Mouse (Mus musculus) small intestine, adult 2 months (tissue): ENCODE measurements around the gene Scd4. TPM values are rescaled to one million over a fixed set of nuclear protein-coding genes. Genes with fewer than 3 reads are reported as not detected.

Source experiments
- H3K27ac ChIP-seq: fragments of 200-500 bp; 2 replicates; pipeline ENCODE4 v1.5.1; 2012; ENCODE audit warnings: low read depth, low read length, control low read depth, inconsistent platforms; ENCODE audit not compliant: insufficient read depth
- H3K27me3 ChIP-seq: fragments of 200-500 bp; 2 replicates; pipeline ENCODE4 v1.6.1; 2012; ENCODE audit warnings: mild to moderate bottlenecking, moderate library complexity, low read length, inconsistent platforms; ENCODE audit not compliant: control insufficient read depth, insufficient read depth
- H3K36me3 ChIP-seq: fragments of 200-500 bp; 2 replicates; pipeline ENCODE4 v1.6.1; 2012; ENCODE audit warnings: mild to moderate bottlenecking, low read length, control low read depth, inconsistent platforms; ENCODE audit not compliant: control insufficient read depth, insufficient read depth
- H3K4me1 ChIP-seq: fragments of 200-500 bp; 2 replicates; pipeline ENCODE4 v1.6.1; 2012; ENCODE audit warnings: low read length, inconsistent platforms, mixed read lengths; ENCODE audit not compliant: control insufficient read depth, insufficient read depth, insufficient read length
- H3K4me3 ChIP-seq: fragments of 200-500 bp; 2 replicates; pipeline ENCODE4 v1.5.1; 2012; ENCODE audit warnings: low read depth, mild to moderate bottlenecking, control low read depth, inconsistent platforms, low read length, moderate library complexity
- CTCF ChIP-seq: fragments of 200-500 bp; IDR thresholded peaks from 2 replicates; pipeline ENCODE4 v1.5.1; 2012; ENCODE audit warnings: low read depth, mild to moderate bottlenecking, control low read depth, inconsistent platforms, low read length, moderate library complexity, mixed read lengths; ENCODE audit not compliant: insufficient replicate concordance, insufficient read length; ENCODE audit errors: extremely low read depth
- POLR2A ChIP-seq: fragments of 200-500 bp; IDR thresholded peaks from 2 replicates; pipeline ENCODE4 v1.6.1; 2012; ENCODE audit warnings: low read depth, mild to moderate bottlenecking, control low read depth, inconsistent platforms, low read length, moderate library complexity
- WGBS: fragments of 180-500 bp; shearing (Covaris S2); methylation state at CpG from one replicate; pipeline ENCODE4 v1.1.7; 2018; 5-methylcytosine and 5-hydroxymethylcytosine counted together
- polyA plus RNA-seq: library from polyadenylated mRNA; depleted of rRNA; stranded (reverse); fragments of >200 nt; gene quantifications from 2 replicates; pipeline ENCODE4 v1.2.3, GENCODE M21; 2012

Scd4 gene
- polyA plus RNA-seq, 1 experiment = 0.22 TPM

DNA sequence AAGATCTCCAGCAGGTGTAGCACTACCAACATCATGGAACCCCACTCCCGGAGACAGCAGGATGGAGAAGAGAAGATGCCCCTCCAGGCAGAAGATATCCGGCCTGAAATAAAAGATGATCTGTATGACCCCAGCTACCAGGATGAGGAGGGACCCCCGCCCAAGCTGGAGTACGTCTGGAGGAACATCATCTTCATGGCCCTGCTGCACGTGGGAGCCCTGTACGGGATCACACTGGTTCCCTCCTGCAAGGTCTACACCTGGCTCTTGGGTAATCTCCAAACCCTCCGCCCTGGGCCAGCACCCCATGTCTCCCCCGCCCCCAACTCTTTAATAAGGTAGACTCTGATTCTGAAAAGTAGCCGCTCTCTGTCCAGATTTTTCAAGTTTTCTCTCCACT is 1.1 kb downstream of the Scd4 start:
- H3K27me3 ChIP-seq = no peaks in the 10 kb centered on the region
- no peak overlapping the region for H3K27ac ChIP-seq
- no peak overlapping the region for H3K4me3 ChIP-seq
- H3K4me1 ChIP-seq = no peaks in the 10 kb centered on the region
- TF ChIP-seq CTCF (no peak), POLR2A (no peak)
- H3K36me3 ChIP-seq = no peaks in the 10 kb centered on the region
- 85% methylated on average over 9 of the region's 9 CpGs for WGBS

DNA sequence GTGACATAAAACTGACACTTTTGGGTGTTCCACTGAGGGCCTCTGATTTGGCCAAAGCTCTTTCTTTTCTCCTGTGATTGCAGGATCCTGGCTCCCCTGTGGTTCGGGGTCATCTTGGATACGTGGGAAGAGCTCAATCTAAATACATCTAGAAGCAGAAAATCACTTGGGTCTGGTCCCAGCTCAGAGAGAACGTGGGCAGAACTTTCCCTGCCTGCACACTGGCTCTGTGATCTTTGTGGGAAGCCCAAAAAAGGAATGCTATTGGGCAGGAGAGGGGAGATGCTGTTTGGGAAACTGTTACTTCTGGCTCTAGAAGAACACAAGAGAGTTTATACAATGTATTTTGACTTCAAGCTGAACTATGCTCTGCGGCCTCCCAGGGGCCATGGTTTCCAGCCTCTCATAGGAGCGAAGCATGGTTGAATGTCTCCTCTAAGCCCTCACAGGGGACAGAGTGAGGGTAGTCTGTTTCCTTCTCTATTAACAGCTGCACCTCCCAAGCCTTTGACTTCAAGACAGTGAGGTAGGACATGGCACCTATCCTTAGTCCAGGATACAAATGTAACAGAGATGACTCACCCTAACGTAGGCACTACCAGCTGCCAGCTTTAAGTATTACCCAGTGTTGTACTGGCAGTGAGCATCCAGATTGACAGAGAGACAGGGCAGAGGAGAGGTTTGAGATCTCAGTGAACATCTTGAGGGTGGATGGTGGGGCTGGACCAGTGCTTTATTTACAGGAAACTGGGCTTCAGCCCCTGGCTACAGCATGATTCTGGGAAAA is 3.2 kb downstream of the Scd4 start:
- Histone ChIP-seq H3K4me3 (no peak overlapping the region), H3K4me1 (no peaks in the 10 kb centered on the region), H3K36me3 (no peaks in the 10 kb centered on the region), H3K27ac (no peak overlapping the region), H3K27me3 (no peaks in the 10 kb centered on the region)
- no peak for TF ChIP-seq POLR2A
- TF ChIP-seq CTCF = no peak
- 71% methylated on average over 6 of the region's 6 CpGs for WGBS

DNA sequence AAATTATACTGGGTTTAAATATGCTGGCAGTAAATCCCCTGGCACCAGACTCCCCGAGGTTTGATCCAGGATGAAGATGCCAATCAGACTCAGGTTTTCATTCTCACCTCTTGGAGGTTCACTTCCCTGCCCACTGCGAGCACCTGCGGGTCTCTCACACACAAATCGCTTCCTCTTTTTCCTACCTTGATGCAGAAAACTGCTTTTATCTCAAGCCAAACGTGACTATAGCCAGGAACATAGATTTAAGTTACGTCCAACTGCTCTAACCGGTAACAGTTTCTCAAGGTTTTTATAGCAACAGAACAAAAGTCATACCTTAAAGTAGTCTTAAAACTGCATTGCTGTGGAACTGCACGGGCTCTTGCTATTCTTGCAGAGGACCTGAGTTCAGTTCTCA is 16.8 kb downstream of the Scd4 start:
- WGBS = 74% methylated on average over 8 of the region's 8 CpGs
- TF ChIP-seq CTCF = no peak
- no peak for TF ChIP-seq POLR2A

DNA sequence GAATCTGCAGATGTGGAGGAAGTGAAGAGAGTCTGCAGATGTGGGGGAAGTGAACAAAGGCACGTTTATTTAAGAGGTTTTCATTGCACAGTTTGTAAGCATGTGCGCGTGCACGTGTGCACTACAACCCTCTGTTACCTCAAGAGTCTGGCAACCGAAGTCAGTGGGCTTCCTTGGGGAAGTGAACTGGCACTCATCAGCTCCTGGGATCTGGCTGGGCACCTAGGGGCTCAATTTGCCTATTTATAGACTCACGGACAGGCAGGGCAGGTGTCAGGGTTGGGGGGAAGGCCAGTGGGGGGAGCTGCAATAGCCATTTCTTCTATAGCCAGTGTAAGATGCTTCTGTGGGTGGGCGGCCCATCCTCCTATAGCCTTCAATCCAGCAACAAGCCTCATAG is 18.9 kb downstream of the Scd4 start:
- Histone ChIP-seq H3K27me3 (no peaks in the 10 kb centered on the region), H3K36me3 (no peaks in the 10 kb centered on the region), H3K4me3 (no peak overlapping the region), H3K4me1 (no peaks in the 10 kb centered on the region), H3K27ac (no peak overlapping the region)
- TF ChIP-seq CTCF = no peak
- no peak for TF ChIP-seq POLR2A
- WGBS = 78% methylated on average over 7 of the region's 7 CpGs

More for the DNA sequence above, 16.8 kb downstream of the Scd4 start:
- Histone ChIP-seq H3K4me1 (no peaks in the 10 kb centered on the region), H3K27ac (no peak overlapping the region), H3K4me3 (no peak overlapping the region), H3K36me3 (no peaks in the 10 kb centered on the region), H3K27me3 (no peaks in the 10 kb centered on the region)

DNA sequence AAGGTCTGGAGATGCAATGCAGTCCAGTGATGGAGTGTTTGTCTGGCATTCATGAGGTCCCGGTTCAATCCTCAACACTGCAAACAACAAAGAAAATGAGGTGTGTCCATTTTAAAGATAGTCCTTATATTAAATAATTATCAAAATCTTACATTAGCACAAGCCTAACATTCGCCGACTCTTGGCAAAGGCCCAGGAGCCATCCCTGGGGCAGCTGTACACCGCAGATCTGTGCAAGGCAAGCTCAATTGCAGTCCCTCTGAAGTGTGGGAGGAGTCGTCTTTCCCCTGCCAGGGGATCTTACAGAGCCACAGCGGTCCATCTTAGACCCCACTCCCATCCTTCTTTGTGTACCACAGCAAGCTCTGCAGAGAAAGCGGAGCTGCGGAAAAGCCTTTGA is 25.8 kb downstream of the Scd4 start:
- no peaks in the 10 kb centered on the region for H3K36me3 ChIP-seq
- H3K4me1 ChIP-seq = no peaks in the 10 kb centered on the region
- no peak overlapping the region for H3K4me3 ChIP-seq
- no peaks in the 10 kb centered on the region; the same call in 1 of the 2 replicates for H3K27me3 ChIP-seq
- TF ChIP-seq POLR2A (no peak), CTCF (no peak)
- 60% methylated on average over 8 of the region's 8 CpGs for WGBS
- no peak overlapping the region for H3K27ac ChIP-seq

DNA sequence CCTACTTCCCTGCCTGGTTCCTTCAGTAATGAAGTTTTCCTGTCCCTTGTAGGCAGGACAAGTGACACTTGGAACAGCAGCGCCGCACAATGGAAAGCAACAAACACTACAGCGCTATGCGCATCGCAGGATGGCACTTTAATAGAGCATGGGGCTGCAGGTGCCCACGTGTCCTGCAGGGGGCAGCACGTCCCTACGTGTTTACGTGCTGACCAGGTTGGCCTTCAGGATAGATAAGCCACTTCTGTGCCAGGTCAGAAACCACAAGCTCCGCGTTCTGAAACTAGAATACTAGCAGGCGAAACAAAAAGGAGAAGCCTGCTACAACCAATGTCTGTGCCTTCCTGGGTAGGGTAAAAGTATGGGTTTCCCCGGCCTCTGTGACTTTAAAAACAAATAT is 30.6 kb downstream of the Scd4 start:
- Histone ChIP-seq H3K36me3 (no peaks in the 10 kb centered on the region), H3K4me3 (no peak overlapping the region), H3K4me1 (no peaks in the 10 kb centered on the region), H3K27me3 (no peaks in the 10 kb centered on the region; the same call in none of the 2 replicates), H3K27ac (no peak overlapping the region)
- peak; percentile 70; the same call in 1 of the 2 replicates for TF ChIP-seq CTCF
- TF ChIP-seq POLR2A = no peak
- 25% methylated on average over 13 of the region's 13 CpGs for WGBS

DNA sequence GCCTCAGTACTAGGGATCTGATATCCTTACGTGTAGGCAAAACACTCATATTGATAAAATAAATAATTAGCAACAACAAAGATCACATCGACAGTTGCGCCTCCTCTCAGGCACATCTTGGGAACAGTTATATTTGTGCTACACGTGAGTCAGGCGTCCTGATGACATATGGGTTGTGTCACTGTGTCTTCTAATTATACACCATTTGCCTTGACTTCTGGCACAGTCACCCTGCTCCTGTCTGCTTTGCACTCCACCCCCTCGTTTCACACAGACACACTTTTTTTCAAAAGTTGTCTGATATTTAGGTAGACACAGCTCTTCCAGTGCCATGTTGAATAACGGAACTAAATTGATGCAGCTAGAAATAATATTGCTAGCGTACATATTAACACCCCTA is 31.1 kb downstream of the Scd4 start:
- Histone ChIP-seq H3K4me3 (no peak overlapping the region), H3K36me3 (no peaks in the 10 kb centered on the region), H3K27ac (no peak overlapping the region), H3K4me1 (no peaks in the 10 kb centered on the region), H3K27me3 (no peaks in the 10 kb centered on the region; the same call in 1 of the 2 replicates)
- TF ChIP-seq POLR2A (no peak), CTCF (no peak)
- 72% methylated on average over 8 of the region's 8 CpGs for WGBS
